8 mouse cellular contexts compared by ENCODE assay signal in the genomic region with DNA sequence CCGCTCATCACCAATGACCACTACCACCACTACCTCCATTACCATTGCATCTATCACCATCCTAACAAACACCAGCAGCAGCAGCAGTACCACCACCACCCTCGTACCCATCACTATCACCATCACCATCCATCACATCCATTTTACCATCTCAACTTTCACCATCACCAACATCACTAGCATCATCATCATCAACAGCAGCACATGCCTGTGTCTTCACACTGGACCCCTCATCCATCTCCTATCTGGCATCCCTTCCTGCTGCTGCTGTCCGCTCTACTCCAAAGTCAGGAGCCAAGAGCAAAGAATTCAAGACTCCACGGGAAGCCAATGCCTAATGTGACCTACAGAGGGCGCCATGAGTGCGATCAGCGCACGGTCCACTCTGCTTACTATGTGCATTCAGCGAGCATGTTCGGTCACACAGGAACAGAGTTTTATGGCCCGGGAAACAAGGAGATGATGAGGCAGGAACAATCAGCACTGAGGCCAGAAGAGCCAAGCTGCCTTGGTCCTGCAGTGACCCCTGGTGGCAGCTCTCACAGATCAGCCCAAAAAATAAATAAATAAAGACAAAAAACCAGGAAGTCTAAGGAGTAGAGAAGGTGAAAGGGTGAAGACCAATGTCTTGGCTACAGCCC.
DNase-seq lines count a peak whose midpoint lies in the region; ATAC-seq lines count a peak whose summit lies in the region.

No protein-coding gene starts in this region.

- no peak for ATAC-seq in erythroblast, adult 5-6 weeks (replicated peaks; ENCODE audit: low FRiP score, poor library complexity, severe bottlenecking)

- peak; percentile 78 for DNase-seq in 416B (ENCODE audit: low read depth)
- DNase-seq in CD8-positive naive resting alpha-beta T cell, adult 2 months (ENCODE audit: low read depth in 2 of 2, low spot score in 2 of 2), result peak; percentile 14 to 31
- DNase-seq in c-Kit-positive CD71-positive TER-119-negative erythroid progenitor cells, embryonic 14.5 days (ENCODE audit: low read depth), result peak; percentile 28
- peak; percentile 59 for DNase-seq in gastrocnemius, postnatal 25 days
- peak; percentile 39 to 71 for DNase-seq in layer of hippocampus, adult 18-20 months (ENCODE audit: low spot score in 2 of 2)
- DNase-seq in lung, postnatal 10 days, result peak; percentile 85
- DNase-seq in right cerebral cortex, postnatal 4 days, result peak; percentile 69

Comparison
In these comparisons a context has a peak if more than half of its experiments do, and no peak if none do; other contexts are left out.
1. DNase-seq: peak in every context shown above with its lines; median percentile 85 in lung, postnatal 10 days; 78 in 416B; 69 in right cerebral cortex, postnatal 4 days; 59 in gastrocnemius, postnatal 25 days; 55 in layer of hippocampus, adult 18-20 months; 28 in c-Kit-positive CD71-positive TER-119-negative erythroid progenitor cells, embryonic 14.5 days; 22 in CD8-positive naive resting alpha-beta T cell, adult 2 months.